Mouse (Mus musculus): ENCODE results near the gene Sergef. TPM values are rescaled to one million over a fixed set of nuclear protein-coding genes. Genes with fewer than 3 reads are reported as not detected.

Gene Sergef
- total and polyA plus RNA-seq, 2 experiments from 2014 or later: 7.5 to 7.9 TPM

DNA sequence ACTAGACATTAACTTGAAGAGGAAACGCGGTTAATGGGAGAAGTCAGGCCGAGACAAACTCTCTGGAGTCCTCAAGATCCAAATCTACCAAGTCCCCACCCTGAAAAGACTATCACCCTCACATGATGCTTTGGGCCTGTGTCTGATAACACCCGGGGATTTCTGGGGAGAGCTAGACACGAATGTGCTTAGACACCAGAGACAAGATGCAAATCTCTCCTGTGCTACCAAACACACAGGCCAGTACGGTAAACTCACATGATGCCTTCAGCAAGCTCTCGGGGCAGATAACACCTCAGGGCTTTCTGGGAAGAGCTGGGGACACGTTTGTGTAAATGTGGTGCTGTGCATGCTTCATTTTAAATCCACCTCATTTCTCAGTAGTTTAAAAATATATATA lies 36.3 kb upstream of the Sergef start:
- no peak for TF ChIP-seq CTCF (IDR thresholded peaks at IDR 0.05; ENCODE audit: low read depth)
- no peak for TF ChIP-seq EP300 (IDR thresholded peaks at IDR 0.05; ENCODE audit: low read depth)
- Histone ChIP-seq H3K4me2 (ENCODE audit: low read depth, low read length) (no peak overlapping the region), H3K4me3 (ENCODE audit: low read depth, low read length) (no peak overlapping the region), H3K9me3 (replicated peaks; ENCODE audit: control insufficient read depth, low read length) (no peaks in the 10 kb centered on the region), H3K36me3 (replicated peaks; ENCODE audit: control insufficient read depth, insufficient read depth, low read length) (no peaks in the 10 kb centered on the region), H3K27me3 (ENCODE audit: control insufficient read depth, insufficient read depth, low read length) (0 out of 2 replicates have a peak, but pooled peaks cover 4% of the 10 kb centered on the region), H3K4me1 (ENCODE audit: control insufficient read depth, insufficient read depth) (no peaks in the 10 kb centered on the region), H3K9ac (replicated peaks; ENCODE audit: low read depth, low read length) (no peak overlapping the region), H3K27ac (ENCODE audit: low read depth) (no peak overlapping the region)
- WGBS: 67% methylated on average over 8 of the region's 8 CpGs
- no peak for DNase-seq (ENCODE audit: low spot score)
- no peak for ATAC-seq (ENCODE audit: insufficient read depth, low read depth)

DNA sequence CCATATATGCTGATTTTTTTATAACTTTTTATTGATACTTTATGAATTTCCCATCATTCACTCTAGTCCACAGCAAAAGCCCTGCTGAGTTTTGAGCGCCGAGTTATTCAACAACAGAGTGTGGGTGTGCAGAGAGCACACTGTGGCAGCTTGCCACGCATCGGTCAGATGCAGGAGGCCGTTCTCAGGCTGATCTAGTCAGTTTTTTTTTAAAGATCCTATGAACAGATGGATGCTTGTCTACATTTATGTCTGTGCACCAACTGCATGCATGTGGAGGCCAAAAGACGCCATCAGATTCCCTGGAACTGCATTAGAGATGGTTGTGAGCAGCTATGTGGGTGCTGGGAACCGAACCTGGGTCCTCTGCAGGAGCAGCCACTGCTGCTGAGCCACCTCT lies 35.5 kb upstream of the Sergef start:
- no peak overlapping the region for H3K4me3 ChIP-seq (ENCODE audit: low read depth, low read length)
- 89% methylated on average over 7 of the region's 7 CpGs for WGBS
- DNase-seq (ENCODE audit: low spot score) (no peak), ATAC-seq (ENCODE audit: insufficient read depth, low read depth) (no peak)
- no peak for TF ChIP-seq EP300 (IDR thresholded peaks at IDR 0.05; ENCODE audit: low read depth)
- TF ChIP-seq CTCF (IDR thresholded peaks at IDR 0.05; ENCODE audit: low read depth): no peak
- no peaks in the 10 kb centered on the region for H3K36me3 ChIP-seq (replicated peaks; ENCODE audit: control insufficient read depth, insufficient read depth, low read length)
- H3K27ac ChIP-seq (ENCODE audit: low read depth): no peak overlapping the region
- no peak overlapping the region for H3K4me2 ChIP-seq (ENCODE audit: low read depth, low read length)
- no peaks in the 10 kb centered on the region for H3K4me1 ChIP-seq (ENCODE audit: control insufficient read depth, insufficient read depth)
- H3K9me3 ChIP-seq (replicated peaks; ENCODE audit: control insufficient read depth, low read length): no peaks in the 10 kb centered on the region
- H3K9ac ChIP-seq (replicated peaks; ENCODE audit: low read depth, low read length): no peak overlapping the region
- H3K27me3 ChIP-seq (ENCODE audit: control insufficient read depth, insufficient read depth, low read length): 0 out of 2 replicates have a peak, but pooled peaks cover 4% of the 10 kb centered on the region

DNA sequence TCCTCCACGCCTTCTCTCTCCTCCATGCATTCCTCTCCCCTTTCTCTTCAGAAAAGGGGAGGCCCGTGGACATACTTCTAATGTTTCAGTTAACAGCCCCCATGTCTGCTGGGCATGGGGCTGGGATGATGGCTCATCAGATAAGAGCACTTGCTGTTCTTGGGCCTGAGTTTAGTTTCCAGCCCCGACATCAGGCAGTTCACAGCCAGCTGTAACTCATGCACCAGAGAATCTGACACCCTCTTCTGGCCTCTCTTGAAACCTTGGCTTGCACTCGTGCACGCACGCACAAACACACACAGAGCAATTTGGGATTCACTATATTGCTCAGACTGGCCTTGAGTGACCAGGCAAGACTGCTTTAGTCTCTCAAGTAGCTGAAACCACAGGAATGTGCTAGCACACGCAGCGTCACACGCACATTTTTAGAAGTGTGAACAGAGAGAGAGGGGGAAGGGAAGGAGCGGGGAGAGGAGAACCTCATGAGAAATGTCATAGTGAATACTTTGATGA lies 32.6 kb upstream of the Sergef start, which contains the start of gene Tph1:
Gene Tph1 (minus strand): TSS at position 378 of the 513 bp plus-strand sequence.
- ATAC-seq (ENCODE audit: insufficient read depth, low read depth): no peak
- Histone ChIP-seq H3K27ac (ENCODE audit: low read depth) (no peak within 1 kb of the TSS), H3K36me3 (replicated peaks; ENCODE audit: control insufficient read depth, insufficient read depth, low read length) (no peaks in the 10 kb centered on the region), H3K9me3 (replicated peaks; ENCODE audit: control insufficient read depth, low read length) (no peaks in the 10 kb centered on the region), H3K27me3 (ENCODE audit: control insufficient read depth, insufficient read depth, low read length) (peaks cover 12% of the 10 kb centered on the region; the same call in 1 of the 2 replicates), H3K9ac (replicated peaks; ENCODE audit: low read depth, low read length) (no peak within 1 kb of the TSS), H3K4me1 (ENCODE audit: control insufficient read depth, insufficient read depth) (no peaks in the 10 kb centered on the region), H3K4me3 (ENCODE audit: low read depth, low read length) (no peak within 1 kb of the TSS), H3K4me2 (ENCODE audit: low read depth, low read length) (no peak within 1 kb of the TSS)
- TF ChIP-seq CTCF (IDR thresholded peaks at IDR 0.05; ENCODE audit: low read depth) (no peak), EP300 (IDR thresholded peaks at IDR 0.05; ENCODE audit: low read depth) (no peak)
- DNase-seq (ENCODE audit: low spot score): peak; percentile 7
- 28% methylated on average over 10 of the region's 10 CpGs for WGBS

DNA sequence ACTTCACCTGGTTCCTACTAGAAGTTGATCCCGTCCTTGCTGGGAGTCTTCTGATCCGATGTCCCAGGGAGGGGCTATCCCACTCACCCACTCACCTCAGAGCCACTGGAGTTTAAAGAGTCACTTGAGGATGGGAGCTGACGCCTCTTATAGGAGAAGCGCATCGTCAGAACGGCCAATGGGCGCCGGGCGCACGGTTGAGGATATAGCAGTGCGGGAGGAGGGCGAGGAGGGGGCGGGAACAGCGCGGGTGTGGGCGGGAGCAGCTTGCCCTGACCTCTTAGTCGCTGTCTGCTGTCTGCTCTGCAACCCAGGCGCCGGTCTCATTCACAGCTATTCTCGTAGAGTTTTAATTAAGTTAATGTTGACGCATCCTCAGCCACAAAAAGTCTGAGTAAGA lies 27.6 kb upstream of the Sergef start:
- ATAC-seq (ENCODE audit: insufficient read depth, low read depth) (no peak), DNase-seq (ENCODE audit: low spot score) (no peak)
- Histone ChIP-seq H3K4me1 (ENCODE audit: control insufficient read depth, insufficient read depth) (no peaks in the 10 kb centered on the region), H3K4me2 (ENCODE audit: low read depth, low read length) (no peak overlapping the region), H3K9ac (replicated peaks; ENCODE audit: low read depth, low read length) (no peak overlapping the region), H3K4me3 (ENCODE audit: low read depth, low read length) (no peak overlapping the region), H3K36me3 (replicated peaks; ENCODE audit: control insufficient read depth, insufficient read depth, low read length) (no peaks in the 10 kb centered on the region), H3K9me3 (replicated peaks; ENCODE audit: control insufficient read depth, low read length) (no peaks in the 10 kb centered on the region), H3K27ac (ENCODE audit: low read depth) (no peak overlapping the region), H3K27me3 (ENCODE audit: control insufficient read depth, insufficient read depth, low read length) (peaks cover 34% of the 10 kb centered on the region)
- 2% methylated on average over 21 of the region's 21 CpGs for WGBS
- TF ChIP-seq EP300 (IDR thresholded peaks at IDR 0.05; ENCODE audit: low read depth): no peak
- TF ChIP-seq CTCF (IDR thresholded peaks at IDR 0.05; ENCODE audit: low read depth): no peak

DNA sequence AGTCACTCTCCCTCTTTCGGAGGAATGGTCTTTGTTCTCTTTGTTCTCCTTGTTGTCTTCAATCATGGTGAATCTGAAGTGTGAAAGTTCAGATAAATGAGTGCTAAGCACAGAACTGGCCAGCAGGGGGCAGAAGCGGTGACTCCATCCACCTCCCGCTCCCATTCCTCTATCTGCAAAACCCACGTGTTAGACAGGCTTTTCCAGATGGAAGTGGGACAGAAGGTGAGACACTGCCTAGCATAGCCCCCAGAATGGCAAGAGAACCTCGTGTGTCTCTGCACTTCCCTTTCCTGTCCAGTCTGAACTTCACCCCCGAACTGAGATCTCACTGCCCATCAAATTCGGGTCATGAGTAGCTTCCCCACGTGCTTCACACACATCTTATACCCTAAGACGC lies 25.6 kb upstream of the Sergef start:
- Histone ChIP-seq H3K27ac (ENCODE audit: low read depth) (no peak overlapping the region), H3K36me3 (replicated peaks; ENCODE audit: control insufficient read depth, insufficient read depth, low read length) (no peaks in the 10 kb centered on the region), H3K4me3 (ENCODE audit: low read depth, low read length) (no peak overlapping the region), H3K4me2 (ENCODE audit: low read depth, low read length) (no peak overlapping the region), H3K27me3 (ENCODE audit: control insufficient read depth, insufficient read depth, low read length) (peaks cover 30% of the 10 kb centered on the region), H3K4me1 (ENCODE audit: control insufficient read depth, insufficient read depth) (no peaks in the 10 kb centered on the region), H3K9ac (replicated peaks; ENCODE audit: low read depth, low read length) (no peak overlapping the region), H3K9me3 (replicated peaks; ENCODE audit: control insufficient read depth, low read length) (no peaks in the 10 kb centered on the region)
- peak; percentile 47 for TF ChIP-seq CTCF (IDR thresholded peaks at IDR 0.05; ENCODE audit: low read depth)
- no peak for TF ChIP-seq EP300 (IDR thresholded peaks at IDR 0.05; ENCODE audit: low read depth)
- WGBS: 33% methylated on average over 9 of the region's 9 CpGs
- ATAC-seq (ENCODE audit: insufficient read depth, low read depth) (no peak), DNase-seq (ENCODE audit: low spot score) (no peak)

DNA sequence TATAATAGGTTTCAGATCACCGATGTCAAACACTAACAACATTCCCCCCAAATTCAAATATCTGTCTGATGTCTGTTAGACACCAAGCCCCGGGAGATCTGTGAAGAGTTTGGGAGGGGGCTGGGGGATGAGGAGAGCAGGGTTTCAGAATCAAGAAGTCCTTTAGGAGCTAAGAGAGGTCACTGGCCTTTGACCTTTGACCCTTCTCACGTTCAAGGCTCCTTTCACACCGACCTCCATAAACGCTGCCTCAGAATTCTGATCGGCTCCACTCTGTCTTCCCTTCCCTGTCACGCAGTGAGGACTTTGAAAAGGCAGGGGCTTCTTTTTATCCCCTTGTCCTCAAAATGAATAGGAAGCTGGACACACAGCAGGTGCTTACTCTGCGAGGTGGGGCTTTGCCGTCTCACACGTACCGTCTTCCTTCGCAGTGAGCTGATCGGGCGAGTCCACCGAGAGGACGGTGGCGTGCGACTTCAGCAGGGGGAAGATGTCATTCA lies 22.0 kb upstream of the Sergef start:
- 65% methylated on average over 18 of the region's 18 CpGs for WGBS
- DNase-seq (ENCODE audit: low spot score): no peak

More for the DNA sequence above, 22.0 kb upstream of the Sergef start:
- TF ChIP-seq CTCF (IDR thresholded peaks at IDR 0.05; ENCODE audit: low read depth) (no peak), EP300 (IDR thresholded peaks at IDR 0.05; ENCODE audit: low read depth) (no peak)
- Histone ChIP-seq H3K27ac (ENCODE audit: low read depth) (no peak overlapping the region), H3K4me1 (ENCODE audit: control insufficient read depth, insufficient read depth) (no peaks in the 10 kb centered on the region), H3K4me2 (ENCODE audit: low read depth, low read length) (no peak overlapping the region), H3K9me3 (replicated peaks; ENCODE audit: control insufficient read depth, low read length) (no peaks in the 10 kb centered on the region), H3K36me3 (replicated peaks; ENCODE audit: control insufficient read depth, insufficient read depth, low read length) (no peaks in the 10 kb centered on the region), H3K9ac (replicated peaks; ENCODE audit: low read depth, low read length) (no peak overlapping the region), H3K4me3 (ENCODE audit: low read depth, low read length) (no peak overlapping the region), H3K27me3 (ENCODE audit: control insufficient read depth, insufficient read depth, low read length) (peaks cover 19% of the 10 kb centered on the region)
- ATAC-seq (ENCODE audit: insufficient read depth, low read depth): no peak
